Mouse (Mus musculus) thymus, adult 2 months (tissue): ENCODE measurements around the gene Gm28308.

Experiments
- CTCF ChIP-seq: fragments of 200-500 bp; IDR thresholded peaks from 2 replicates; pipeline ENCODE4 v1.5.1; 2012; ENCODE audit warnings: mild to moderate bottlenecking, control low read depth, low read length, moderate library complexity, borderline replicate concordance; ENCODE audit not compliant: control insufficient read depth, poor library complexity, insufficient read depth; ENCODE audit errors: extremely low read depth
- POLR2A ChIP-seq: fragments of 200-500 bp; IDR thresholded peaks from 2 replicates; pipeline ENCODE4 v1.6.1; 2012; ENCODE audit warnings: mild to moderate bottlenecking, low read length, control low read depth, moderate library complexity; ENCODE audit not compliant: control insufficient read depth, poor library complexity, insufficient read depth; ENCODE audit errors: extremely low read depth

DNA sequence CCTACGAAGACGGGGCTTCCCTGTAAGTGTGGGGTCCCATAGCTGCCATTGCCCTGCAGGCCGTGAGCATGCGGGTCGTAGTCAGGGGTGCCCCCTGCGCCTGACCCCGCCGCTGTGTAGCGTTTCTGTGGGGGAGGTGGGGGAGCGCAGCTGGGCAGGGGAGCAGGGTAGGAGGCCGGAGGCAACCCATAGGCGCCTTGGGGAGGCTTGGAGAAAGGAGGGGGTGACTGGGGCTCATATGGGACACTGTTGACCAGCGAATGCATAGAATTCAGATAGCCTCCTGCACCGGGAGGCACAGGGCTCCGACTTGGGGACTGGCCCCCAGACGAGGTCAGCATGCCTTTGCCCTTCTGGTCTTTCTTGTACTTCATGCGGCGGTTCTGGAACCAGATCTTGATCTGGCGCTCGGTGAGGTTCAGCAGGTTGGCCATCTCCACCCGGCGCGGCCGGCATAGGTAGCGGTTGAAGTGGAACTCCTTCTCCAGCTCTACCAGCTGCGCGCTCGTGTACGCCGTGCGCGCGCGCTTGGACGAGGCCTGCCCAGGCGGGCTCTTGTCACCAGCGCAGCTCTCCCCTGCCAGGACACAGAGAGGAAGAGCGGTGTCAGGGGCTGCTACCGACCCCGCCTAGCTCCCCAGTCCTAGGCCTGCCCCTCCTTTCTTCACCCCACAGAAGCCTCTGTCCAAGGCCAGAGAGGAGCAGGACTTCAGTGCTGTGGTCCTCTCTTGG lies 42.8 kb downstream of the Gm28308 start:
- TF ChIP-seq CTCF (no peak), POLR2A (no peak)
